ENCODE assay signal across 8 mouse cellular contexts in genomic region chr4:128993025-128993662, GRCm38 (mm10). TPM values are rescaled to one million over a fixed set of nuclear protein-coding genes. Genes with fewer than 3 reads are reported as not detected.
DNase-seq lines count a peak whose midpoint lies in the region; ATAC-seq and TF ChIP-seq lines count a peak whose summit lies in the region.

No protein-coding gene starts in this region.

- TF ChIP-seq POLR2A in testis, adult 2 months (IDR thresholded peaks at IDR 0.05; ENCODE audit: control insufficient read depth, low read depth, low read length), result peak; percentile 96

- peaks cover 86% of the 10 kb centered on the region for H3K4me1 ChIP-seq in E14TG2a.4 (replicated peaks; ENCODE audit: low read depth, low read length)
- peaks cover 19% of the 10 kb centered on the region for H3K4me1 ChIP-seq in forebrain, embryonic 12.5 days
- H3K4me1 ChIP-seq in heart, postnatal 0 days (ENCODE audit: control insufficient read depth, insufficient read depth), result peaks cover 12% of the 10 kb centered on the region
- peaks cover 42% of the 10 kb centered on the region for H3K4me1 ChIP-seq in liver, embryonic 16.5 days (ENCODE audit: control insufficient read depth, low read depth, low read length)
- peaks cover 23% of the 10 kb centered on the region for H3K4me1 ChIP-seq in neural tube, embryonic 13.5 days (replicated peaks)
- peaks cover 14% of the 10 kb centered on the region for H3K4me1 ChIP-seq in testis, adult 2 months (ENCODE audit: control insufficient read depth, insufficient read depth, low read length)

- H3K9me3 ChIP-seq in E14TG2a.4 (ENCODE audit: low read length), result no peaks in the 10 kb centered on the region
- no peaks in the 10 kb centered on the region for H3K9me3 ChIP-seq in forebrain, embryonic 12.5 days
- H3K9me3 ChIP-seq in heart, postnatal 0 days (replicated peaks; ENCODE audit: control insufficient read depth, low read length), result no peaks in the 10 kb centered on the region
- H3K9me3 ChIP-seq in liver, embryonic 16.5 days (replicated peaks; ENCODE audit: control insufficient read depth, low read length), result no peaks in the 10 kb centered on the region
- no peaks in the 10 kb centered on the region for H3K9me3 ChIP-seq in neural tube, embryonic 13.5 days

- H3K9ac ChIP-seq in forebrain, embryonic 12.5 days, result peak overlapping the region; percentile 86
- H3K9ac ChIP-seq in heart, postnatal 0 days (replicated peaks; ENCODE audit: low read depth, low read length), result peak overlapping the region; percentile 76
- peak overlapping the region; percentile 87 for H3K9ac ChIP-seq in liver, embryonic 16.5 days (ENCODE audit: low read depth, low read length)
- H3K9ac ChIP-seq in neural tube, embryonic 13.5 days, result peak overlapping the region; percentile 80

- peak; percentile 100 for ATAC-seq in forebrain, embryonic 12.5 days (ENCODE audit: low FRiP score)
- ATAC-seq in heart, postnatal 0 days (ENCODE audit: insufficient read depth, low read depth), result peak; percentile 97
- ATAC-seq in liver, embryonic 16.5 days (ENCODE audit: low read depth), result peak; percentile 98
- ATAC-seq in neural tube, embryonic 13.5 days (ENCODE audit: low read depth), result peak; percentile 100

- no peak for TF ChIP-seq CTCF in E14TG2a.4 (conservative IDR thresholded peaks at IDR 0.05; ENCODE audit: low read length)
- no peak for TF ChIP-seq CTCF in heart, postnatal 0 days (IDR thresholded peaks at IDR 0.05; ENCODE audit: low read depth)
- no peak for TF ChIP-seq CTCF in testis, adult 2 months (IDR thresholded peaks at IDR 0.05; ENCODE audit: control insufficient read depth, insufficient read depth, insufficient replicate concordance, low read depth, low read length)

- H3K36me3 ChIP-seq in E14TG2a.4 (ENCODE audit: insufficient read depth, low read length), result peaks cover 36% of the 10 kb centered on the region
- H3K36me3 ChIP-seq in forebrain, embryonic 12.5 days (replicated peaks), result peaks cover 3% of the 10 kb centered on the region; the same call in 1 of the 2 replicates
- no peaks in the 10 kb centered on the region for H3K36me3 ChIP-seq in heart, postnatal 0 days (replicated peaks; ENCODE audit: control insufficient read depth, insufficient read depth, low read length)
- no peaks in the 10 kb centered on the region for H3K36me3 ChIP-seq in liver, embryonic 16.5 days (ENCODE audit: control insufficient read depth, insufficient read depth)
- H3K36me3 ChIP-seq in neural tube, embryonic 13.5 days, result no peaks in the 10 kb centered on the region
- H3K36me3 ChIP-seq in testis, adult 2 months (ENCODE audit: control insufficient read depth, insufficient read depth, low read length), result no peaks in the 10 kb centered on the region

- 0 out of 2 replicates have a peak overlapping the region, but pooled peaks have one; percentile 65 for H3K27ac ChIP-seq in forebrain, embryonic 12.5 days
- H3K27ac ChIP-seq in heart, postnatal 0 days (ENCODE audit: low read depth), result peak overlapping the region; percentile 82
- peak overlapping the region; percentile 77 for H3K27ac ChIP-seq in liver, embryonic 16.5 days (ENCODE audit: low read length)
- H3K27ac ChIP-seq in neural tube, embryonic 13.5 days (replicated peaks), result peak overlapping the region; percentile 52; the same call in 1 of the 2 replicates
- peak overlapping the region; percentile 93 for H3K27ac ChIP-seq in testis, adult 2 months (ENCODE audit: control insufficient read depth, insufficient read depth, low read depth, low read length)

- WGBS in forebrain, embryonic 12.5 days, result under 1% methylated on average over 49 of the region's 49 CpGs
- WGBS in heart, postnatal 0 days, result under 1% methylated on average over 49 of the region's 49 CpGs
- under 1% methylated on average over 49 of the region's 49 CpGs for WGBS in liver, embryonic 16.5 days (ENCODE audit: insufficient replicate concordance)
- WGBS in neural tube, embryonic 13.5 days, result under 1% methylated on average over 49 of the region's 49 CpGs

- no peaks in the 10 kb centered on the region for H3K27me3 ChIP-seq in E14TG2a.4 (ENCODE audit: insufficient read depth, low read length)
- no peaks in the 10 kb centered on the region for H3K27me3 ChIP-seq in forebrain, embryonic 12.5 days
- H3K27me3 ChIP-seq in heart, postnatal 0 days (ENCODE audit: control insufficient read depth, insufficient read depth, low read length), result no peaks in the 10 kb centered on the region
- H3K27me3 ChIP-seq in liver, embryonic 16.5 days (ENCODE audit: control insufficient read depth, insufficient read depth, low read depth, low read length), result no peaks in the 10 kb centered on the region
- 0 out of 2 replicates have a peak, but pooled peaks cover 11% of the 10 kb centered on the region for H3K27me3 ChIP-seq in neural tube, embryonic 13.5 days
- no peaks in the 10 kb centered on the region for H3K27me3 ChIP-seq in testis, adult 2 months (ENCODE audit: control insufficient read depth, insufficient read depth, low read length)

- H3K4me3 ChIP-seq in E14TG2a.4 (replicated peaks; ENCODE audit: low read length), result peak overlapping the region; percentile 96
- H3K4me3 ChIP-seq in forebrain, embryonic 12.5 days (replicated peaks), result peak overlapping the region; percentile 82
- peak overlapping the region; percentile 62 for H3K4me3 ChIP-seq in heart, postnatal 0 days (ENCODE audit: low read depth, low read length)
- H3K4me3 ChIP-seq in liver, embryonic 16.5 days (ENCODE audit: low read depth, low read length), result peak overlapping the region; percentile 83
- peak overlapping the region; percentile 65 for H3K4me3 ChIP-seq in neural tube, embryonic 13.5 days
- peak overlapping the region; percentile 96 for H3K4me3 ChIP-seq in testis, adult 2 months (ENCODE audit: control insufficient read depth, low read depth, low read length)

- peak; percentile 99 for DNase-seq in c-Kit-positive CD71-positive TER-119-positive erythroid progenitor cells, embryonic 14.5 days (ENCODE audit: low spot score)
- peak; percentile 96 for DNase-seq in heart, postnatal 0 days (ENCODE audit: low spot score)
- DNase-seq in kidney, postnatal 4 days, result peak; percentile 92 to 95

- peak; percentile 84; the same call in 1 of the 2 replicates for TF ChIP-seq EP300 in heart, postnatal 0 days (IDR thresholded peaks at IDR 0.05; ENCODE audit: low read depth)

- peak overlapping the region; percentile 88 for H3K4me2 ChIP-seq in forebrain, embryonic 12.5 days
- H3K4me2 ChIP-seq in heart, postnatal 0 days (ENCODE audit: low read depth, low read length), result peak overlapping the region; percentile 93
- H3K4me2 ChIP-seq in liver, embryonic 16.5 days (ENCODE audit: low read depth, low read length), result peak overlapping the region; percentile 83
- H3K4me2 ChIP-seq in neural tube, embryonic 13.5 days, result peak overlapping the region; percentile 77

RNA-seq across cellular contexts. Expression of gene Ak2, which starts 1.4 kb away (rescaled TPM):
- polyA plus RNA-seq in forebrain, embryonic 12.5 days (2016; fragmentation: Nextera tagmentation; extraction: Ambion mirVana), result 162 and 173 TPM in 2 replicates
- 46.0 and 58.6 TPM in 2 replicates for total RNA-seq in heart, postnatal 0 days (2014; rRNA removed; ENCODE audit: low replicate concordance)
- polyA plus RNA-seq in heart, postnatal 0 days (2015; fragmentation: Nextera tagmentation; extraction: Ambion mirVana), result 148 and 153 TPM in 2 replicates
- 106 and 116 TPM in 2 replicates for polyA plus RNA-seq in liver, embryonic 16.5 days (2015; fragmentation: Nextera tagmentation; extraction: Ambion mirVana)
- polyA plus RNA-seq in neural tube, embryonic 13.5 days (2015; fragmentation: Nextera tagmentation; extraction: Ambion mirVana), result 89.3 and 92.9 TPM in 2 replicates
- polyA plus RNA-seq in testis, adult 2 months (2012; rRNA removed), result 98.0 and 115 TPM in 2 replicates

RNA-seq across cellular contexts. Expression of gene Azin2, which starts 30.9 kb away (rescaled TPM):
- 12.0 and 15.0 TPM in 2 replicates for polyA plus RNA-seq in forebrain, embryonic 12.5 days (2016; fragmentation: Nextera tagmentation; extraction: Ambion mirVana)
- 4.8 and 7.7 TPM in 2 replicates for total RNA-seq in heart, postnatal 0 days (2014; rRNA removed; ENCODE audit: low replicate concordance)
- polyA plus RNA-seq in heart, postnatal 0 days (2015; fragmentation: Nextera tagmentation; extraction: Ambion mirVana), result 6.0 and 7.1 TPM in 2 replicates
- polyA plus RNA-seq in liver, embryonic 16.5 days (2015; fragmentation: Nextera tagmentation; extraction: Ambion mirVana), result 0.71 and 0.76 TPM in 2 replicates
- polyA plus RNA-seq in neural tube, embryonic 13.5 days (2015; fragmentation: Nextera tagmentation; extraction: Ambion mirVana), result 14.3 and 16.9 TPM in 2 replicates
- 213 and 251 TPM in 2 replicates for polyA plus RNA-seq in testis, adult 2 months (2012; rRNA removed)

Comparison
In these comparisons a context has a peak if more than half of its experiments do, and no peak if none do; other contexts are left out.
1. Peak in every context shown above with its lines: DNase-seq, ATAC-seq, H3K4me3 ChIP-seq and H3K27ac ChIP-seq.
2. RNA of gene Azin2, which starts 30.9 kb away (polyA plus RNA-seq): 213 to 251 TPM in testis, adult 2 months; 14.3 to 16.9 TPM in neural tube, embryonic 13.5 days, 12.0 to 15.0 TPM in forebrain, embryonic 12.5 days, 6.0 to 7.1 TPM in heart, postnatal 0 days and 0.71 to 0.76 TPM in liver, embryonic 16.5 days; every median in the first group is over 10 times any median in the second.